Mouse (Mus musculus) right cerebral cortex, postnatal 4 days (tissue): Measurements from ENCODE around the gene Slain2.
"Not testable (repeated sequence)": the region's sequence is repeated elsewhere in the genome, so short reads cannot be mapped to it uniquely, and the experiment has no call there.

Source experiments
- DNase-seq: peaks from one replicate; pipeline ENCODE4 v3.0.0-alpha.2; 2022

Gene Slain2

DNA sequence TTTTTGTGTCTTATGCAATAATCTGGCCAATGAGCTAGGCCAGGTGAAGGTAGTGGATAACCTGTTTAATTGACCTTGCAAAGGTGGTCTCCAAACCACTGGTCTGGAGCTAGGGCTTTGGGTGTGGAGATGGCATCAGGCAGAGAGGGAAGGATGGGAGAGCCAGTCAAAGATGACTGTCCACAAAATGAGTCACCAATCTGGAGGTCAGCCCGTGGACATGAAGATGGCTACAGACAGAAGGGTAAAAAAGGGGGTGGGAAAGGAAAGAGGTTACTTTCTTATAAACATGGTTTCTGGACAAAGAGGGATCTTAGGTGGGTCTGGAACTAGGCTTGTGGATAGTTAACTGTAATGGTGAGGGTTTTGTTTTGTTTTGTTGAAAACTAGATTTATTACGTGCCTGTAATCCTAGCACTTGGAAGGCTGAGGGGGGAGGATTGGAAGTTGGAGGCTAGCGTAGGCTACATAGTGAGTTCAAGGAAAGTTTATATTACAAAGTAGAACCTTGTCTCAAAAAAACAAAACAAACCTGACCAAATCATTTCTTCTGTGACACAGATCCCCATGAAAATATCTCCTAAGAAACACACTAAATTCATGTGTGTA lies 40.0 kb downstream of the Slain2 start:
- DNase-seq, result no peak

DNA sequence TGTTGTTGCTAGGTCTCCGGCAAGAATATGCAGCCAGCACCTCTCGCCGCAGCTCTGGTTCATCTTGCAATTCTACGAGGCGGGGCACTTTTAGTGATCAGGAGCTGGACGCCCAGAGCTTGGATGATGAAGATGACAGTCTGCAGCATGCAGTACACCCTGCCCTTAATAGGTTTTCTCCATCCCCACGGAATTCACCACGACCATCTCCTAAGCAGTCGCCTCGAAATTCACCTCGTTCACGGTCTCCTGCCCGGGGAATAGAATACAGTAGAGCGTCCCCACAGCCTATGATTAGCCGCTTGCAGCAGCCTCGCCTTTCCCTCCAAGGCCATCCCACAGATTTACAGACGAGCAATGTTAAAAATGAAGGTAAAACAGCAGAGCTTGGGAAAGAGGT lies 43.2 kb downstream of the Slain2 start:
- no peak for DNase-seq

DNA sequence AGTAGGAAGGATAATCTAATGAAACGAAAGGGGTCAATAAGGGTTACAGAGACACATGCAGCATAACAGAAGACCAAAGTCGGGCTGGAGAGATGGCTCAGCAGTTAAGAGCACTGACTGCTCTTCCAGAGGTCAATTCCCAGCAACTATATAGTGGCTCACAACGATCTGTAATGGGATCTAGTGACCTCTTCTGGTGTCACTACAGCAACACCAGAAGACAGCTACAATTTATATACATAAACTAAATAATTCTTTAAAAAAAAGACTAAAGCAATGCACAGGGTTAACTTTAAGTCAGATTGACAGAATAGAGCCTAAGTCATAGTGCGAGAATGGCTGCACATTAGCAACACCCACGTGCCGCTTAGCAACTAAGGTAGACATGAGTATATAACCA lies 46.0 kb downstream of the Slain2 start:
- no peak for DNase-seq

DNA sequence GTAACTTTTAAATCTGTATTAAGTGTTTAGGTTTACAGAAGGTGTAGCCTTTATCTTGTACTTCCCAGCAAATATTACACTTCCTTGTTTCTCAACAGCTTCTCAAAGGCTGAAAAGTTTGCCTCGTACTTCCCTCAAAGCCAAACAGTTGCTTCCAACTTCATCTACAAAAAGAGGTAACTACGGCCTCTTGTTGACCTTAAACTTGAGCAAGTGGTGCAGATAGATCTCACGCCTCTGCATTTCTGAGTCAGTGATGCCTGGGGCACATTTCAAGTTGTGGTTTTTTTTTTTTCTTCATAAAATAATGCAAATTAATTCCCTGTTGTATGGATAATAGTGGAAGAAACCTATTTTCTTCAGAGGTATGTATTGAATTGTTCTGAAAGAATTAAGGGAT lies 51.6 kb downstream of the Slain2 start:
- no peak for DNase-seq

DNA sequence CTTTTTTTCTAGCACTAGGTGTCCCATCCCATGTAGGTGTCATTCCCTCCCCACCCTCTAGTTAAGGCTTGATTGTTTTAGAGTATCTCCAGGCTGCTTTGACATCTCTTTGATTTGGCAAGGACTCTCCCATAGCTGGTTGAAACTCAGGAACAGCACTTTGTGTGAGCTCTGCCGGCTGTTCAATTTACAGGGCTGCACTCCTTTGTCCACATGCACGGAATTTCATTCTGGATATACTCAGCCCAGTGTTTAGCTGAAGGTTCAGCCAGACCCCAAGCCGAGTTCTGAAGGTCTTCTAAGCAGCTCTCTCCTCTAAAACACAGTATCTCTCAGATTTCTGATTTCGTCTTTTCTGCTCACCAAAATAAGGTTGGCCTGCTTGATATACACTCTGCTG lies 58.3 kb downstream of the Slain2 start:
- DNase-seq, result no peak

DNA sequence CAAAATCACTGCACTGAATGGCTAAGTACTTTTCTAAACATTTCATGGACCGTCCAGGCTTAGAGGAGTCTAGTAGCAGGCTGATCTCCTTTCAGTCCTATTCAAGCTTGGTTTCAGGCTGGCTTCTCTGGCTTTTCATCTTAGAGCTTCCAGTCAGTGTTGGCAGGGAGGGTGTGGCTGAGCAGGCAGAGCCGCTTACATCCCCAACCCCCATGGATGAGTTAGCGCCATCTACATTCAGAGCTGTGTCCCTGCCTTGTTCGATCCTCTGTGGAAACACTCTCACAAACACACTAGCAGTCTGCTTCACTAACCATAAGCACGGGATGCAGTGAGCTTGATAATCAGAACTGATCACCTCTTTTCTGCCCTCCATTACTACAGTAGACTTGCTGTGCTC lies 58.8 kb downstream of the Slain2 start:
- no peak for DNase-seq

DNA sequence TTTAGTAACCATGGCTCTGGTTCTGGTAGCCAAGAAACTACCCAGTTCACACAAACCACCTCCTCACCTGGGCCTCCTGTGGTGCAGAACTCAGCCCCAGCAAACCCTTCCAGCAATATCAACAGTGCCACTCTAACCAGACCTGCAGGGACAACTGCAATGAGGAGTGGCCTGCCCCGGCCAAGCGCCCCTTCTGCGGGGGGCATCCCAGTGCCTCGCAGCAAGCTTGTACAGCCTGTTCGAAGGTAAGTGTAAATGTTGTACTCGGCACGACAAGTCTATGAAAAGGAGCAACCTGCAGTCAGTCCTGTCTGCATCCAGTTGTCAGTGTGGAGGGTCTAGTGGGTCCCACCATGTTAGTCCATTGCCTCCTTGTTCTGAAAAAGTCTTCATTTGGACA lies 60.5 kb downstream of the Slain2 start, which contains the start of gene Gm10135:
Gene Gm10135, minus strand, starts transcription at position 101 of the 400 bp plus-strand sequence.
- DNase-seq, result no peak

DNA sequence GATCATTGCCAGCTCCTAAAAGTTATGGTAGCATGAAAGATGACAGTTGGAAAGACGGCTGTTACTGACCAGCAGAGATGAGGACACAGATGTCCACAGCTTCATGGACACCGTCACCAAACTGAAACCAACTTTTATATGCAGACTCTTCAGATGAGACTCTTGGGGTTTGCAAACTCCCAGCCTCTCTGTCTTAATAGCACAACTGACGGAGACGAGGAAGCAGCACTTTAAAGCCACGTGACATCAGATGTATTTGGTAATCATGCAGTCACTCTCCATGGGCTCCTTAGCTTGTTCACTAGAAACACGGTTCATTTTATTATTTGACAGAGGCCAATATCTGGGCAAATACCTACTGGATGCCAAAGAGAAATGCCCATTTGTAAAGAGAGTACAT lies 61.9 kb downstream of the Slain2 start:
- DNase-seq, result no peak

DNA sequence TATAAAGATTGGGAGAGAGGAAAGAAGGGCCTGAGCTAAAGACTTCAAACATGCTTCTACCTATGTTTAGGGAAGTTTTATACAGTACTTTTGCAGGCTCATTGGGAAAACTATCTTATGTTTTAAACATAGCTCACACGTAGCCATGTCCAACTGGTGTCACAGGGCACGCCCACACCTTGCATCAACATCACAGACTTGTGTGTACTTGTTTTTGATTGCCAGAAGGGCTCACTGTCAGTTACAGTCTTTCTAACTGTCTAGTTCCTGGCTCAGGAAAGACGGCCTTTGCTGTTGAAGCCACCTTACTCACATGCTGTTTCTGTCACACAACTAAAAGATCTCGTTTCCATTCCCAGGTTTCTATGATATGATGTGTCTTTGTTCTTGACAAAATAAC lies 62.4 kb downstream of the Slain2 start:
- no peak for DNase-seq

DNA sequence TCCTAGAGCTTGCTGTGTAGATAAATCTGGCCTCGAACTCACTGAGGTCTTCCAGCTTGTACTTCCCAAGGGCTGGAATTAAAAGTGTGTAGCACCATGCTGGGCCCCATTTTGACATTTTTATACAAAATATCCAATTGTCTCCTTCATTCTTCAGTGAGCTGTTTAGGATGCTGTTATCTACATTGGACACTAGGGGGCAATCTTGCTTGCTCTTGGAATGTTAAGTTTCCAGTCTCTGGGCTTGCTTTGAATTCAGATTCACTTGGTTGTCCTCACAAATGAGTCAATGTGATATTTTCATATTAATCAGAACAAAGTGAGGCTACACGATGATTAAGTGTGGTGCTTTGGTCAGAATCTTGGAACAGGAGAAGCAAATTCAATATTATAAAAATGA lies 70.0 kb downstream of the Slain2 start:
- DNase-seq, result no peak

DNA sequence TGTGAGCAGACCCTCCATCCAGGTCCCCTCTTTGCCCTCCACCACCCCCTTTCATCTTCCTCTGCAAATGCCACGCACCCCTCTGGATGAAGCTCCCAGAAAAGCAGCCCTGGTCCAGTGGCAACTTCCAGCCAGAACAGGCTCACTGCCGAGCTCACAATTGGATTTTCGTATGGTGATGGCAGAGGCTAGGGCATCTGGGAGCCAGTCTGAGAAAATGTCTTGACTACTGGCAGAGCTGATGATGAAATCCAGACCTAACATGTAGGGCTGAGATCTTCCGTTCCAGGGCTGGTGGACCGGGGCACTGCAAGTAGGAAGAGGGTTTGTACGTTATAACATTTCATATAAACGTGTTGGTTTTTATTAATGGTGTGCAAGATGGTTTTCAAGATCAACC lies 73.7 kb downstream of the Slain2 start:
- no peak for DNase-seq

DNA sequence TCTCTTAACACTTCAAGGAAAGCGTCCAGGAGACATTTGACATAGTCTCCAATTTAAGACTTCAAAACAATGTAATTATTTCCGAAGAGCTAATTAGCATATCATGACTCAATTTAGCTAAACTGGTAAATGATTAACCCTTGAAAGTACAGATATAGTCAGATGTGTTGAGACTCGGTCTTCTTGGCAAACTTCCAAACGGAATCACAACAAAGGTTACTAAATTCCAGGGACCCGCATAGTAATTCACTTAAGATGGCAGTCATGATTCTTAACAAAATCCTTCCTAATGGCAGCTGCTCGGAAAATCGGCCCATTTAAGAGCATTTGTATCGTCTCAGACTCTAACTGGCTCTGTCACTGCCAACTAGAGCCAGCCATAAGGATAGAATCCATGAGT lies 75.7 kb downstream of the Slain2 start:
- no peak for DNase-seq

DNA sequence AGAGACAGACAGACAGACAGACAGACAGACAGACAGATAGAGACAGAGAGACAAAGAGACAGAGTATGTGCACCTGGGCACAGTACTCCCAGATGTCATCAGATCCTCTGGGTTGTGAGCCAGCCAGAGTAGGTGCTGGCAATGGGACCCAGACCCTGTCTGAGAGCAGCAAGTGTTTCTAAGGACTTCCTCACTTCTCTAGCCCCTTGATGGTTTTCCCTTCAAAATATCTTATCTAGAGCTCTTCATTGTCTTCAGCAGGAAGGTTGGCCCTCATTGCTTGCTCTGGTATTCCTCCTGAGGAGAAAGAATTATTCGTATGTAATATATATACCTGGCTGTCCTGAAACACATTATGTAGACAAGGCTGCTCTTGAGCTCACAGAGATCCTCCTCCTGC lies 78.4 kb downstream of the Slain2 start:
- no peak for DNase-seq

DNA sequence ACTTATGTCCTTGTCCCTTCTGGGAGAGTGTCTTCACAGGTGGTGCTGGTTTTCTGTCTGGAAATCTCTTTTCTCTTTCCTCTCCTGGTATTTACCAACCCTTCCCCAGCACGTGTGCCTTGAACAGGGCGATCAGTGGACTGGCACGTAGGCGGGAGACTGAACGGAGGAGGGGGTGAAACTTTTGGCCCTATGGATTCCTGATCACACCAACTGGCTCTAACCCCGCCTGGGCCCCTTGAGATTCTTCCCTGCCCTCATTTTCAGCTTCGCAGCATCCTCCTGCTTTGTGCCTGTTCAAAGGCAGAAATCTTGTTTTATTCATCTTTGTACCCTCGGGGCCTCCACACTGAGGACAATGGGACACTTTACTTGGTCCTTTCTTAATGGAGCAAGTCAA lies 80.3 kb downstream of the Slain2 start:
- no peak for DNase-seq

DNA sequence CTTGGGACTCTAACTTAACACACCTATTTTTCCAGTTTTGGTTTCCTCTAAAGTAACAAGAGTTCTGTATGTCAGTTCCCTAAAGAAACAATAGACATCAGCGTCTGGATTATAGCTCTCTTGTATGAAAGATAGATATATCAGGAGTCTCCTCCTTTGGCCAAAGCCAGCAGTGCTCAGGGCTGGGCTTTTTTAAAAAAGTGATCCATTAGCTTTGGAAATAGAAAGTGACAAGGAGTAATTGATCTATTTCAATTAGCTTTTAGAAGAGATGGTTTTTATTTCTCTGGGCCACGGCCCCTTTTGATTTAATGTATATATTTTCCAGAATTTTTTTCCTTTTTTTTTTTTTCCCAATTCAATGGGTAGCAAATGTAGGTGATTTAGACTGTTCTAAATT lies 80.8 kb downstream of the Slain2 start:
- no peak for DNase-seq

DNA sequence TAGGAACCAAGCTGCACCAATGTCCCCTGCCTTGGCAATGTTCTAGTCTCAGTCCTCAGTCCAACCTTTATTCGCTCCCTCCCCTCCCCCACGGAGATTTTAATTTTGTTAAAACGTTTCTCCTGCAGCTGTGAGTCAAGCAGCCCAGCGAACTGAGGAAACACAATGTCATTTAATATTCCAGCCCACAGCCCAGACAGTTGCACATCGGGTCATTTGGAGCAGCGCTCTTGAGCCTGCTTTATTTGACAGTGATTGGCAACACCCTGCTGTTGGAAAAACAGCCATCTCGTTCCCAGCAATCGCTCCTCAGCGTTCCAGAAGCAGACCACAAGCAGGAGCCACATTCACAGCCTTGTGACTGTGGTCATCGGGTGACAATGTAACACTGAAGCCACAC lies 81.3 kb downstream of the Slain2 start:
- DNase-seq, result no peak

DNA sequence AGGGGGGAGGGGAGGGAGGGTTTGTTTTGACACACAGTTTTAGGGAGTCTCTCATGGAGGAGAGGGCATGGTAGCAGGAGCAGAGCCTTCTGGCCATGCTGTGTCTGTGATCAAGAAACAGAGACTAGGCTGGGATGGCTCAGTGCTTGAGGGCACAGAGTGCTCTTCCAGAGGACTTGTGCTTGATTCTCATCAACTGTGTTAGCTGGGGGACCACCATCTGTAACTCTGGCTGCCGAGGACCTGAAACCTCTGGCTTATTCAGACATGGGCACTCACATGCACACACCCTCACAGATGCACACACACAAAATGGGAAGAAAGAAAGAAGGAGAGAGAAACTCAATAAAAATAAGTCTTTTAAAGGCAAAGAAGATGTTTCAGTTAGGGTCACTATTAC lies 84.4 kb downstream of the Slain2 start:
- not testable (repeated sequence) for DNase-seq

DNA sequence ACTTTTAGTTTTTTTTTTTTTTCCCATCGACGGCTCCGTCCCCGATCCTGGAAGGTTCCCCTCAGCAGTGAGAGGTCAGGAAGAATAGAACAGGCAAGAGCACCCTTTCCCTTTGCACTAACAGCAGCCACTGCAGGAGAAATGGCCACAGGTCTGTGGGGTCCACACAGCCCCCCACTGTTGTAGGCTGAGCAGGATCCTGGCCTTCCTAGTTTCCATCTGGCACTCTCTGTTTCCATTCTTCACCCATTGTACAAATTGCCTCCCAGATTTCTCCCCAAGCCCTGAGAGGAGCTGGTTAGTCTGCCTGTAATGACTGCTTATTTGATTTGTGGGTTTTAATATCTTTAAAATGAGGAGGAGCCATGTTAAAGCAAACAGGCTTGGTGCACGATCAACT lies 89.9 kb downstream of the Slain2 start:
- DNase-seq, result no peak

DNA sequence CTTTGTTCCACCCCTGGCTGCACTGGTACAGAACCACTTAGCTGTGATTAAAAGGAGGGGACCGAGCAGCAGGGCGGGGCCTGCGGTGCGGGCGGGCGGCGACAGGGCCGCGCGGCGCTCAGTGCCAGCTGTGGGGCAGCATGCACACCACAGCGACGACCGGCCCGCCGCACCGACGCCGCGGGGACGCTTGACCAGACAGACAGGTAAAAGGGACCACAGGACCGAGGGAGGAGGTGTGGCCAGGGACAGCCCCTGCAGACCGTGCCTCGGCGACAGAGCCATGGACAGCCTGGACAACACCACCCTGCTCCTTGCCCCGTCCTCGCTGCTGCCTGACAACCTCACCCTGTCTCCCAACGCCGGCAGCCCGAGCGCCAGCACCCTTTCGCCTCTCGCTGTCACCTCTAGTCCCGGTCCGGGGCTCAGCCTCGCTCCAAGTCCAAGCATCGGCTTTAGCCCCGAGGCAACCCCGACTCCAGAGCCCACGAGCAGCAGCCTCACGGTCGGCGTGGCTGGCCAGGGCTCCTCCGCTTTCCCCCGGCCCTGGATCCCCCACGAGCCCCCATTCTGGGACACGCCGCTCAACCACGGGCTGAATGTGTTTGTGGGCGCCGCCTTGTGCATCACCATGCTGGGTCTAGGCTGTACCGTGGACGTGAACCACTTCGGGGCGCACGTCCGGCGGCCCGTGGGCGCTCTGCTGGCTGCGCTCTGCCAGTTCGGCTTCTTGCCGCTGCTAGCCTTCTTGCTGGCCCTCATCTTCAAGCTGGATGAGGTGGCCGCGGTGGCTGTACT lies 92.9 kb downstream of the Slain2 start, which contains the start of gene Slc10a4:
Gene Slc10a4, plus strand, starts transcription at position 100 of the 798 bp plus-strand sequence.
- DNase-seq, result peak; percentile 33

DNA sequence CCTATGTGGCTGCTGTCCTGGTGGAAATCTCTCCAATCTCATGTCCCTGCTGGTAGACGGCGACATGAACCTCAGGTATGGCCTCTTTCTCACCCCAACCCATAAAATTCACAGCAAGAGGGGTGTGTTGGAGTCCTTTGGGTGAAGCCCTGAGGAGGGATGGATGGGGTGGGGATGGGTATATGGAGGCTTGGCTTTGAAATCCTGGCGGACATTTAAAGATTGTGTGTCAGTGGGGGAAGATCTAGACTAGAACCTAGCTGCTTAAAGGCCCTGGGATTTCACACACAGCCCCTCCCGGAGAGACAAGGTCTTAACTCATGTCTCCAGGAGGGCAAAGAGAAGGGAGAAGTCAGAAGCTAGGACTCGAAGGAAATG lies 93.5 kb downstream of the Slain2 start:
- DNase-seq, result no peak

DNA sequence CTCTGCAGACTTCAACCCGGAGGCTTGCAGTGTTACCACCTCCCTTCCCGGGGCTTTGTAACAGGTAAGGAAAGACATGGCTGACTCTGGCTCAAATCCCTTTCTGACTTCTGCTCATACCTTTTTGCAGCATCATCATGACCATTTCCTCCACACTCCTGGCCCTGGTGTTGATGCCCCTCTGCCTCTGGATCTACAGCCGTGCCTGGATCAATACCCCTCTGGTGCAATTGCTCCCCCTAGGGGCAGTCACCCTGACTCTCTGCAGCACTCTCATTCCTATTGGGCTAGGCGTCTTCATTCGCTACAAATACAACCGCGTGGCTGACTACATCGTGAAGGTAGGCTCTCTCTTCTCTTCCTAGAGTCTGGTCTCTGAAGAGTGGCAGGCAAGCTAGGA lies 94.1 kb downstream of the Slain2 start:
- DNase-seq, result not testable (repeated sequence)

DNA sequence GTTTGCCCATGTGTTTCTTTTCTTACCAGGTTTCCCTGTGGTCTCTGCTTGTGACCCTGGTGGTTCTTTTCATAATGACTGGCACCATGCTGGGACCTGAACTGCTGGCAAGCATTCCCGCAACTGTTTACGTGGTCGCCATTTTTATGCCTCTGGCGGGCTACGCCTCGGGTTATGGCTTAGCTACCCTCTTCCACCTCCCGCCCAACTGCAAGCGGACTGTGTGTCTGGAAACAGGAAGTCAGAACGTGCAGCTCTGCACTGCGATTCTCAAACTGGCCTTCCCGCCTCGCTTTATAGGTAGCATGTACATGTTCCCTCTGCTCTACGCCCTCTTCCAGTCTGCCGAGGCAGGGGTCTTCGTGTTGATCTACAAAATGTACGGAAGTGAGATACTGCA lies 97.7 kb downstream of the Slain2 start:
- DNase-seq, result not testable (repeated sequence)

DNA sequence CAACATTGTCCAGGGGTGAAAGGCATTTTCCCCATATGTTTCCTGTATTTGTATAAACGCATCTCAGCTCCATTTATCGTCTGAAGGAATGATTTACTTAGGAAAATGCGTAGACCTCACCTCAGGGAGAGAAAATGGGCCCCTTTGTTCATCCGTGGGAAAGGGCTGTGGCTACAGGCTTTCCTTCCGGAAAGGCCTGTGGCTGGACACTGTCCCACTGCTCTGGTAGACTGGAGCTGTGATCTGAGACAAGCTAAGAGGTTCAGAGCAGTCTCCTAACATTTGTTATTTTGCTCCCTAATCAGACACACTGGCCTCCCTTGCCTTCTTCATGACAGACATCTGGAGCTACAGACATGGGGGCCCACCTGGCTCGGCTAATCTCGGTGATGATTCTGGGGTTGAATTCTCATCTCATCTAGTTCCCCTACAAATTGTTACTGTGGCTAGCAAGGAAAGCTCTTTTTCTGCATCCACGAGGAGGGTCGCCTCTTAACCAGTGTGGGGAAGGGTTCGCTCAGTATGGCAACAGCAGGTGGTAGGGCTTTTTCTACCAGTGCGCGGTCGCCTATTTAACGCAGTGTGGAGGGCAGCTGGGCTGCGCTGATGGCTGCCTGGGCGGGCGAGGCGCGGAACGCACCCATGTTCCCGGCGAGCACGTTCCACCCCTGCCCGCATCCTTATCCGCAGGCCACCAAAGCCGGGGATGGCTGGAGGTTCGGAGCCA lies 98.9 kb downstream of the Slain2 start:
- DNase-seq, result not testable (repeated sequence)
